24 mouse cellular contexts compared by ENCODE assay signal in genomic region chr1:23555794-23556193, GRCm38 (mm10).
"Had no signal": no experiment of that assay in that cellular context is flagged by ENCODE, and none has a peak within 500 bp of the region (broad histone marks: within the 10 kb centered on the region; RNA-seq: fewer than 3 reads in every experiment).

No protein-coding gene starts in this region.

- H3K27ac ChIP-seq: heart, embryonic 10.5 days; hindbrain, embryonic 13.5 days; hindbrain, embryonic 15.5 days; hindbrain, postnatal 0 days; kidney, embryonic 15.5 days; kidney, postnatal 0 days; left cerebral cortex, adult 2 months; limb, embryonic 10.5 days; limb, embryonic 12.5 days; liver, embryonic 13.5 days had no signal

- H3K9ac ChIP-seq: heart, embryonic 12.5 days; hindbrain, embryonic 13.5 days; hindbrain, embryonic 15.5 days; kidney, embryonic 15.5 days; limb, embryonic 12.5 days; liver, embryonic 13.5 days had no signal

- ATAC-seq: hindbrain, postnatal 0 days; intestine, embryonic 16.5 days had no signal

- H3K4me1 ChIP-seq: heart, embryonic 10.5 days; heart, embryonic 12.5 days; hindbrain, embryonic 13.5 days; hindbrain, embryonic 15.5 days; kidney, embryonic 15.5 days; limb, embryonic 10.5 days; limb, embryonic 12.5 days; liver, embryonic 13.5 days had no signal

- H3K36me3 ChIP-seq: heart, embryonic 10.5 days; heart, embryonic 12.5 days; hindbrain, embryonic 13.5 days; hindbrain, embryonic 15.5 days; kidney, embryonic 15.5 days; limb, embryonic 10.5 days; limb, embryonic 12.5 days; liver, embryonic 13.5 days had no signal

- DNase-seq: gastrocnemius, postnatal 14 days; gastrocnemius, postnatal 36 days; heart, postnatal 10 days; heart, postnatal 4 days; kidney, adult 11 months; kidney, adult 2 months; kidney, adult 9 months; kidney, postnatal 14 days; kidney, postnatal 36 days; layer of hippocampus, adult 9-11 months; layer of hippocampus, postnatal 36 days; liver; liver, embryonic 13.5 days had no signal

- H3K4me3 ChIP-seq: heart, embryonic 10.5 days; heart, embryonic 12.5 days; hindbrain, embryonic 13.5 days; hindbrain, embryonic 15.5 days; kidney, embryonic 15.5 days; left cerebral cortex, adult 2 months; limb, embryonic 10.5 days; limb, embryonic 12.5 days; liver, embryonic 13.5 days had no signal

- H3K27me3 ChIP-seq: heart, embryonic 12.5 days; hindbrain, embryonic 13.5 days; hindbrain, embryonic 15.5 days; kidney, embryonic 15.5 days; limb, embryonic 12.5 days; liver, embryonic 13.5 days had no signal
